Mouse (Mus musculus) gastrocnemius, postnatal 10 days (tissue): ENCODE data around the gene Klf16. TPM values are rescaled to one million over a fixed set of nuclear protein-coding genes. Genes with fewer than 3 reads are reported as not detected.

Source experiments
- DNase-seq: peaks from one replicate; pipeline ENCODE4 v3.0.0; 2021; ENCODE audit warnings: mixed read lengths
- long read RNA-seq, 2 experiments: library from polyadenylated mRNA; stranded (forward); transcript quantifications; one replicate each; pipeline ENCODE4 v2.0.0; 2021
- total RNA-seq, 2 experiments: library from RNA; stranded (reverse); gene quantifications; 2 replicates each; pipeline ENCODE4 v1.2.3; 2021

Gene Klf16
- 1 to 10 TPM; 3.5 to 5.8 TPM for total RNA-seq
- long read RNA-seq, experiment 1, partial matches to known transcripts, result 0 of 1 reads
- long read RNA-seq, experiment 1, other reads (novel, unspliced or antisense), result 0 of 1 reads
- long read RNA-seq, experiment 2, partial matches to known transcripts, result 1 of 3 reads
- long read RNA-seq, experiment 2, other reads (novel, unspliced or antisense), result 0 of 3 reads

GRCm38 (mm10) chr10:80577195-80578130 is at the start of gene Klf16:
Klf16 (minus strand) TSS chr10:80577321.
- DNase-seq, result peak; percentile 98

- no peak for DNase-seq
Measured at GRCm38 (mm10) chr10:80625764-80626163, 48.6 kb upstream of the Klf16 start.

- DNase-seq, result peak; percentile 47
Measured at GRCm38 (mm10) chr10:80623457-80624191, 46.5 kb upstream of the Klf16 start.

GRCm38 (mm10) chr10:80622661-80623456 is 45.7 kb upstream of the Klf16 start, which contains the start of gene Csnk1g2:
Csnk1g2 (plus strand) TSS chr10:80622838.
- DNase-seq, result peak; percentile 70

- DNase-seq, result peak; percentile 99
Measured at GRCm38 (mm10) chr10:80621940-80622660, 45.0 kb upstream of the Klf16 start.

GRCm38 (mm10) chr10:80621690-80621939 is 44.5 kb upstream of the Klf16 start:
- DNase-seq, result no peak

- no peak for DNase-seq
Measured at GRCm38 (mm10) chr10:80620796-80621689, 43.9 kb upstream of the Klf16 start.

GRCm38 (mm10) chr10:80620365-80620764 is 43.2 kb upstream of the Klf16 start:
- DNase-seq, result no peak

GRCm38 (mm10) chr10:80619465-80620244 is 42.5 kb upstream of the Klf16 start:
- no peak for DNase-seq

GRCm38 (mm10) chr10:80618181-80618580 is 41.1 kb upstream of the Klf16 start:
- DNase-seq, result peak; percentile 57

- DNase-seq, result no peak
Measured at GRCm38 (mm10) chr10:80614351-80614750, 37.2 kb upstream of the Klf16 start.

GRCm38 (mm10) chr10:80613821-80614220 is 36.7 kb upstream of the Klf16 start:
- no peak for DNase-seq

- DNase-seq, result no peak
Measured at GRCm38 (mm10) chr10:80611905-80612304, 34.8 kb upstream of the Klf16 start.

GRCm38 (mm10) chr10:80611024-80611423 is 33.9 kb upstream of the Klf16 start:
- peak; percentile 50 for DNase-seq

GRCm38 (mm10) chr10:80610116-80610785 is 33.1 kb upstream of the Klf16 start:
- DNase-seq, result no peak

- no peak for DNase-seq
Measured at GRCm38 (mm10) chr10:80609269-80609924, 32.3 kb upstream of the Klf16 start.

GRCm38 (mm10) chr10:80608435-80608834 is 31.3 kb upstream of the Klf16 start:
- DNase-seq, result no peak

GRCm38 (mm10) chr10:80606737-80607350 is 29.7 kb upstream of the Klf16 start:
- no peak for DNase-seq
